8 mouse cellular contexts compared by ENCODE assay signal in genomic region chr7:28436932-28437570, GRCm38 (mm10). TPM values are rescaled to one million over a fixed set of nuclear protein-coding genes. Genes with fewer than 3 reads are reported as not detected.
DNase-seq lines count a peak whose midpoint lies in the region; ATAC-seq and TF ChIP-seq lines count a peak whose summit lies in the region.

Gmfg (plus strand) TSS chr7:28437447.

- peak within 1 kb of the TSS; percentile 98 for H3K9ac ChIP-seq in embryonic facial prominence, embryonic 13.5 days
- H3K9ac ChIP-seq in heart, adult 2 months (ENCODE audit: low read depth, low read length), result peak within 1 kb of the TSS; percentile 71
- peak within 1 kb of the TSS; percentile 33 for H3K9ac ChIP-seq in limb, embryonic 15.5 days
- peak within 1 kb of the TSS; percentile 69 for H3K9ac ChIP-seq in midbrain, postnatal 0 days (replicated peaks; ENCODE audit: low read length, poor library complexity, severe bottlenecking)

- peak within 1 kb of the TSS; percentile 60; the same call in 1 of the 2 replicates for H3K27ac ChIP-seq in embryonic facial prominence, embryonic 13.5 days
- peak within 1 kb of the TSS; percentile 78 for H3K27ac ChIP-seq in heart, adult 2 months
- peak within 1 kb of the TSS; percentile 84 for H3K27ac ChIP-seq in limb, embryonic 15.5 days
- peak within 1 kb of the TSS; percentile 77 for H3K27ac ChIP-seq in midbrain, postnatal 0 days (ENCODE audit: low read depth, low read length)

- H3K4me3 ChIP-seq in embryonic facial prominence, embryonic 13.5 days, result peak within 1 kb of the TSS; percentile 86
- peak within 1 kb of the TSS; percentile 66 for H3K4me3 ChIP-seq in heart, adult 2 months
- peak within 1 kb of the TSS; percentile 89 for H3K4me3 ChIP-seq in limb, embryonic 15.5 days
- peak within 1 kb of the TSS; percentile 77 for H3K4me3 ChIP-seq in midbrain, postnatal 0 days (ENCODE audit: low read depth, low read length)

- peak within 1 kb of the TSS; percentile 85 for H3K4me2 ChIP-seq in embryonic facial prominence, embryonic 13.5 days
- H3K4me2 ChIP-seq in limb, embryonic 15.5 days, result peak within 1 kb of the TSS; percentile 62
- H3K4me2 ChIP-seq in midbrain, postnatal 0 days (ENCODE audit: low read depth, low read length, poor library complexity, severe bottlenecking), result peak within 1 kb of the TSS; percentile 89

- TF ChIP-seq POLR2A in heart, adult 2 months (IDR thresholded peaks at IDR 0.05; ENCODE audit: insufficient read depth, low read depth, low read length), result no peak; the same call in none of the 2 replicates

- H3K9me3 ChIP-seq in embryonic facial prominence, embryonic 13.5 days, result no peaks in the 10 kb centered on the region
- no peaks in the 10 kb centered on the region for H3K9me3 ChIP-seq in limb, embryonic 15.5 days
- no peaks in the 10 kb centered on the region for H3K9me3 ChIP-seq in midbrain, postnatal 0 days (ENCODE audit: low read length)

- H3K36me3 ChIP-seq in embryonic facial prominence, embryonic 13.5 days, result peaks cover 8% of the 10 kb centered on the region; the same call in 1 of the 2 replicates
- peaks cover 24% of the 10 kb centered on the region for H3K36me3 ChIP-seq in heart, adult 2 months (ENCODE audit: control insufficient read depth, insufficient read depth, low read length)
- H3K36me3 ChIP-seq in limb, embryonic 15.5 days, result peaks cover 7% of the 10 kb centered on the region; the same call in 1 of the 2 replicates
- no peaks in the 10 kb centered on the region for H3K36me3 ChIP-seq in midbrain, postnatal 0 days (ENCODE audit: insufficient read depth, low read length)

- peak; percentile 86 for DNase-seq in 3T3-L1 (ENCODE audit: low read depth, low spot score)
- DNase-seq in adrenal gland, postnatal 4 days (ENCODE audit: low spot score in 2 of 2), result peak in 1 of 2 experiments; percentile 60
- DNase-seq in heart, adult 2 months, result peak in 1 of 2 experiments; percentile 87
- peak; percentile 83 to 86 for DNase-seq in kidney, adult 8-10 months
- peak; percentile 90 for DNase-seq in midbrain, postnatal 0 days (ENCODE audit: low spot score)
- peak; percentile 81 to 90 for DNase-seq in spleen, postnatal 36 days (ENCODE audit: low spot score in 2 of 2)

- peaks cover 38% of the 10 kb centered on the region for H3K4me1 ChIP-seq in embryonic facial prominence, embryonic 13.5 days
- H3K4me1 ChIP-seq in heart, adult 2 months (ENCODE audit: control insufficient read depth, insufficient read depth, low read length), result peaks cover 2% of the 10 kb centered on the region
- H3K4me1 ChIP-seq in limb, embryonic 15.5 days, result peaks cover 37% of the 10 kb centered on the region
- H3K4me1 ChIP-seq in midbrain, postnatal 0 days (ENCODE audit: insufficient read depth, low read length), result peaks cover 6% of the 10 kb centered on the region; the same call in 1 of the 2 replicates

- H3K27me3 ChIP-seq in embryonic facial prominence, embryonic 13.5 days, result no peaks in the 10 kb centered on the region
- H3K27me3 ChIP-seq in heart, adult 2 months (ENCODE audit: control insufficient read depth, insufficient read depth, low read length), result no peaks in the 10 kb centered on the region
- H3K27me3 ChIP-seq in limb, embryonic 15.5 days, result no peaks in the 10 kb centered on the region
- no peaks in the 10 kb centered on the region for H3K27me3 ChIP-seq in midbrain, postnatal 0 days (ENCODE audit: insufficient read depth, low read length)

- 3% methylated on average over 16 of the region's 16 CpGs for WGBS in embryonic facial prominence, embryonic 13.5 days
- 4% methylated on average over 16 of the region's 16 CpGs for WGBS in heart, adult 2 months
- WGBS in limb, embryonic 15.5 days, result 3% methylated on average over 16 of the region's 16 CpGs
- WGBS in midbrain, postnatal 0 days, result 4% methylated on average over 16 of the region's 16 CpGs

- peak; percentile 21; the same call in 1 of the 2 replicates for ATAC-seq in embryonic facial prominence, embryonic 13.5 days (ENCODE audit: insufficient number of reproducible peaks, insufficient read depth, low FRiP score, low TSS enrichment, low read depth)
- ATAC-seq in limb, embryonic 15.5 days (ENCODE audit: insufficient number of reproducible peaks, low FRiP score, low TSS enrichment, low read depth), result peak; percentile 21
- peak; percentile 59 for ATAC-seq in midbrain, postnatal 0 days (ENCODE audit: low FRiP score)

- peak; percentile 51 for TF ChIP-seq CTCF in heart, adult 2 months (IDR thresholded peaks at IDR 0.05)
- peak; percentile 90 for TF ChIP-seq CTCF in midbrain, postnatal 0 days (IDR thresholded peaks at IDR 0.05)

- intact Hi-C loops in heart, adult 2 months (cut with DNase I), result no loop called here

- H3K79me2 ChIP-seq in heart, adult 2 months (replicated peaks; ENCODE audit: control insufficient read depth, insufficient read depth, low read length), result peaks cover 6% of the 10 kb centered on the region

- TF ChIP-seq EP300 in heart, adult 2 months (IDR thresholded peaks at IDR 0.05; ENCODE audit: insufficient read depth, low read depth, low read length), result no peak

RNA-seq across cellular contexts. Expression of gene Gmfg, which starts in this region (rescaled TPM):
- 10 to 100 TPM; 17.1 to 21.0 TPM for total RNA-seq in adrenal gland, postnatal 4 days (2021)
- polyA plus RNA-seq in embryonic facial prominence, embryonic 13.5 days (2015; fragmentation: Nextera tagmentation; extraction: Ambion mirVana), result 9.9 and 13.4 TPM in 2 replicates
- total RNA-seq in heart, adult 2 months (2021), result 1 to 10 TPM; 3.8 to 5.3 TPM
- polyA plus RNA-seq in heart, adult 2 months (2012; rRNA removed), result 6.8 and 7.1 TPM in 2 replicates
- polyA plus RNA-seq in limb, embryonic 15.5 days (2015; fragmentation: Nextera tagmentation; extraction: Ambion mirVana), result 18.1 and 19.3 TPM in 2 replicates
- 4.3 TPM in 1 of 2 replicates, not detected in the other for total RNA-seq in midbrain, postnatal 0 days (2014; rRNA removed)
- 3.4 and 4.0 TPM in 2 replicates for polyA plus RNA-seq in midbrain, postnatal 0 days (2015; fragmentation: Nextera tagmentation; extraction: Ambion mirVana)

Comparison
In these comparisons a context has a peak if more than half of its experiments do, and no peak if none do; other contexts are left out.
1. H3K9ac ChIP-seq: peak in every context shown above with its lines; median percentile 98 in embryonic facial prominence, embryonic 13.5 days; 71 in heart, adult 2 months; 69 in midbrain, postnatal 0 days; 33 in limb, embryonic 15.5 days.